Mouse (Mus musculus) ES-E14 (cell line): ENCODE measurements around the gene Pitpnm2.

ENCODE experiments used
- CHD2 ChIP-seq: IDR thresholded peaks from 2 replicates; pipeline ENCODE4 v1.6.1; 2014; ENCODE audit warnings: mild to moderate bottlenecking, low read depth, low read length, inconsistent platforms
- HCFC1 ChIP-seq: IDR thresholded peaks from 2 replicates; pipeline ENCODE4 v1.6.1; 2012; ENCODE audit warnings: low read length, inconsistent platforms, borderline replicate concordance; ENCODE audit not compliant: insufficient read depth
- ZNF384 ChIP-seq: IDR thresholded peaks from 2 replicates; pipeline ENCODE4 v1.6.1; 2012; ENCODE audit warnings: low read depth, low read length, inconsistent platforms

DNA sequence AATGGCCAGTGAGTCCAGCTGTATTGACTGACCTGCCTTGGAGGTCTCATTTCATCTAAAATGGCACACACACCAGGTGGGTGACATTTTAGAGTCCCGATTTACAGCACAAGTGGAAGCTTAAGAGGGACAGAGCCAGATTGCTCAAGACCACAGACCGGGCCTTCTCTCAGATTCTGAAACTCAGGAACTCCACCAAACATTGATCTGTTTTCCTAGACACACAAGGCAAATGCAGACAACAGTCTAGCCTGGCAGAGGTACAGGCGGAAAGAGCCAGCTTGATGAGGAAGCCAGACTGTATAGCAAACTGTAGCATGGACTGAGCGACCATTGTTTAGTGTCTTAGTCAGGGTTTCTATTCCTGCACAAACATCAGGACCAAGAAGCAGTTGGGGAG, 46.3 kb downstream of the Pitpnm2 start:
- TF ChIP-seq ZNF384 (no peak), CHD2 (no peak), HCFC1 (no peak)
